Mouse (Mus musculus): Measurements from ENCODE around the gene Rrp15. TPM values are rescaled to one million over a fixed set of nuclear protein-coding genes. Genes with fewer than 3 reads are reported as not detected.
"Not testable (repeated sequence)": the region's sequence is repeated elsewhere in the genome, so short reads cannot be mapped to it uniquely, and the experiment has no call there.

Rrp15 gene
- 69.4 and 75.6 TPM in 2 replicates for polyA plus RNA-seq (2015; fragmentation: Nextera tagmentation; extraction: Ambion mirVana)

- WGBS, result under 1% methylated on average over 46 of the region's 46 CpGs
- peak within 1 kb of the TSS; percentile 84 for H3K9ac ChIP-seq
- peaks cover 4% of the 10 kb centered on the region; the same call in 1 of the 2 replicates for H3K36me3 ChIP-seq
- peaks cover 23% of the 10 kb centered on the region for H3K4me1 ChIP-seq
- H3K27me3 ChIP-seq, result no peaks in the 10 kb centered on the region
- ATAC-seq (ENCODE audit: low FRiP score, low read depth), result peak; percentile 88
- H3K4me2 ChIP-seq (replicated peaks), result peak within 1 kb of the TSS; percentile 88
- no peaks in the 10 kb centered on the region for H3K9me3 ChIP-seq
- H3K4me3 ChIP-seq, result peak within 1 kb of the TSS; percentile 83
- peak within 1 kb of the TSS; percentile 69 for H3K27ac ChIP-seq
Observed at GRCm38 (mm10) chr1:186748724-186749653, at the start of gene Rrp15. Gene Rrp15, minus strand, starts transcription at chr1:186749358.

DNA sequence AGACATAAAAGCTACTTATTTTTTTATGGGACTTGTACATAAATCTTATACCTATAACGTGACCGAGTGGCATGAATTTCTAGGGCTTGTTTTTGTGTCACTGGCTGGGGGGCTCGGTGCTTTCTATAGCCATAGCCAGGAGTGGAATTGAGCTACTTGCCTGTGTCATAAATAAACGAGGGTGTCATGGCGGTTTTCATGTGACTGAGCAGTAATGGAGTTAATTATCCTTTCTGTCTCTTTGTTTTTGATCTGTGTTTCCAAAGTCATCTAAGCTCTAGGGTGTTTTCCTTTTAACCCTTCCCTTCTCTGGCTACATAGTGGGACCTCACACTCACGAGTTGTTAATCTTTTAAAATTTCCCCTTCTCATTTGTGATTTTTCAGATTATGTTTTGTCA lies 48.8 kb upstream of the Rrp15 start:
- ATAC-seq (ENCODE audit: low FRiP score, low read depth), result no peak
- no peak overlapping the region for H3K9ac ChIP-seq
- no peaks in the 10 kb centered on the region for H3K27me3 ChIP-seq
- 24% methylated on average over 6 of the region's 6 CpGs for WGBS
- no peaks in the 10 kb centered on the region for H3K36me3 ChIP-seq
- H3K9me3 ChIP-seq, result no peaks in the 10 kb centered on the region
- H3K4me2 ChIP-seq (replicated peaks), result no peak overlapping the region
- H3K4me1 ChIP-seq, result no peaks in the 10 kb centered on the region
- H3K4me3 ChIP-seq, result no peak overlapping the region
- H3K27ac ChIP-seq, result no peak overlapping the region

- 85% methylated on average over 4 of the region's 4 CpGs for WGBS
- H3K27me3 ChIP-seq, result no peaks in the 10 kb centered on the region
- no peak overlapping the region for H3K4me2 ChIP-seq (replicated peaks)
- H3K4me1 ChIP-seq, result no peaks in the 10 kb centered on the region
- no peaks in the 10 kb centered on the region for H3K36me3 ChIP-seq
- no peak overlapping the region for H3K9ac ChIP-seq
- H3K9me3 ChIP-seq, result no peaks in the 10 kb centered on the region
- no peak overlapping the region for H3K27ac ChIP-seq
- no peak for ATAC-seq (ENCODE audit: low FRiP score, low read depth)
- H3K4me3 ChIP-seq, result no peak overlapping the region
Observed at GRCm38 (mm10) chr1:186785359-186785758, 36.2 kb upstream of the Rrp15 start.

- Histone ChIP-seq H3K36me3 (no peaks in the 10 kb centered on the region), H3K4me2 (replicated peaks) (no peak overlapping the region), H3K27ac (no peak overlapping the region), H3K4me3 (no peak overlapping the region), H3K9ac (no peak overlapping the region), H3K9me3 (no peaks in the 10 kb centered on the region), H3K4me1 (no peaks in the 10 kb centered on the region), H3K27me3 (0 out of 2 replicates have a peak, but pooled peaks cover 10% of the 10 kb centered on the region)
- ATAC-seq (ENCODE audit: low FRiP score, low read depth), result no peak
- 67% methylated on average over 2 of the region's 2 CpGs for whole genome bisulfite sequencing
Observed at GRCm38 (mm10) chr1:186780826-186781225, 31.7 kb upstream of the Rrp15 start.

- Histone ChIP-seq H3K36me3 (no peaks in the 10 kb centered on the region), H3K9me3 (no peaks in the 10 kb centered on the region), H3K27ac (no peak overlapping the region), H3K4me2 (replicated peaks) (no peak overlapping the region), H3K9ac (no peak overlapping the region), H3K4me1 (no peaks in the 10 kb centered on the region), H3K4me3 (no peak overlapping the region), H3K27me3 (0 out of 2 replicates have a peak, but pooled peaks cover 9% of the 10 kb centered on the region)
- 71% methylated on average over 3 of the region's 3 CpGs for WGBS
- ATAC-seq (ENCODE audit: low FRiP score, low read depth), result no peak
Observed at GRCm38 (mm10) chr1:186773124-186773523, 24.0 kb upstream of the Rrp15 start.

- Histone ChIP-seq H3K4me2 (replicated peaks) (no peak overlapping the region), H3K36me3 (no peaks in the 10 kb centered on the region), H3K4me1 (no peaks in the 10 kb centered on the region), H3K4me3 (no peak overlapping the region), H3K9ac (no peak overlapping the region), H3K27ac (no peak overlapping the region), H3K27me3 (0 out of 2 replicates have a peak, but pooled peaks cover 5% of the 10 kb centered on the region), H3K9me3 (no peaks in the 10 kb centered on the region)
- no peak for ATAC-seq (ENCODE audit: low FRiP score, low read depth)
- WGBS, result 70% methylated on average over 8 of the region's 8 CpGs
Observed at GRCm38 (mm10) chr1:186772547-186773077, 23.5 kb upstream of the Rrp15 start.

DNA sequence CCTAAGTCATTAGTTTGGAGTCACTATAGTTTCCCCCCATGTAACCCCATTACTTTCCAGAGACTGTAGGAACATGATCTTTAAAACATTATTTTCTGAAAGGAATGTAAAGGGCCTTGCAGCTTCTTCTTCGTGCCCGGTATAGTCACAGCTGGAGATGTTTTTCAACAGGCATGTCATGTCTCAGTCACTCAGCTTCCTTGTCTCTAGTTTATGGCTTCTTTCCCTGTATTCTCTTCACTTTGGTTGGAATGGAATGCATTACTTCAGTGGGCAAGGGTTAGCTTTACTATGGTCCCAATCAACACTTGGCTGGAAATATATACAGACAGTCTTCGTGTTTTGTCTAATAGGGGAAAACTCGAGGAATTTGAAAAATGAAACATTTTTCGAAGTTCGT lies 22.8 kb upstream of the Rrp15 start:
- no peaks in the 10 kb centered on the region for H3K36me3 ChIP-seq
- ATAC-seq (ENCODE audit: low FRiP score, low read depth), result no peak
- H3K27ac ChIP-seq, result no peak overlapping the region
- no peaks in the 10 kb centered on the region for H3K4me1 ChIP-seq
- H3K9me3 ChIP-seq, result no peaks in the 10 kb centered on the region
- 0 out of 2 replicates have a peak, but pooled peaks cover 1% of the 10 kb centered on the region for H3K27me3 ChIP-seq
- 71% methylated on average over 6 of the region's 6 CpGs for WGBS
- no peak overlapping the region for H3K9ac ChIP-seq
- H3K4me3 ChIP-seq, result no peak overlapping the region
- H3K4me2 ChIP-seq (replicated peaks), result no peak overlapping the region

- H3K4me2 ChIP-seq (replicated peaks), result no peak overlapping the region
- H3K9me3 ChIP-seq, result no peaks in the 10 kb centered on the region
- ATAC-seq (ENCODE audit: low FRiP score, low read depth), result no peak
- WGBS, result 68% methylated on average over 5 of the region's 5 CpGs
- no peak overlapping the region for H3K27ac ChIP-seq
- no peaks in the 10 kb centered on the region for H3K27me3 ChIP-seq
- no peak overlapping the region for H3K4me3 ChIP-seq
- no peaks in the 10 kb centered on the region for H3K36me3 ChIP-seq
- H3K9ac ChIP-seq, result no peak overlapping the region
- no peaks in the 10 kb centered on the region for H3K4me1 ChIP-seq
Observed at GRCm38 (mm10) chr1:186770659-186771058, 21.5 kb upstream of the Rrp15 start.

- H3K4me3 ChIP-seq, result no peak overlapping the region
- 73% methylated on average over 1 of the region's 1 CpGs for WGBS
- ATAC-seq (ENCODE audit: low FRiP score, low read depth), result no peak
- H3K27me3 ChIP-seq, result no peaks in the 10 kb centered on the region
- no peak overlapping the region for H3K9ac ChIP-seq
- no peaks in the 10 kb centered on the region for H3K36me3 ChIP-seq
- H3K27ac ChIP-seq, result no peak overlapping the region
- H3K4me1 ChIP-seq, result no peaks in the 10 kb centered on the region
- no peaks in the 10 kb centered on the region for H3K9me3 ChIP-seq
- no peak overlapping the region for H3K4me2 ChIP-seq (replicated peaks)
Observed at GRCm38 (mm10) chr1:186768392-186768791, 19.2 kb upstream of the Rrp15 start.

GRCm38 (mm10) chr1:186763451-186763850 lies 14.3 kb upstream of the Rrp15 start:
- not testable (repeated sequence) for H3K4me1 ChIP-seq; ATAC-seq (ENCODE audit: low FRiP score, low read depth); H3K4me2 ChIP-seq (replicated peaks); H3K27ac ChIP-seq; H3K9me3 ChIP-seq; H3K4me3 ChIP-seq; H3K27me3 ChIP-seq; H3K9ac ChIP-seq; H3K36me3 ChIP-seq
- 71% methylated on average over 6 of the region's 6 CpGs for WGBS

DNA sequence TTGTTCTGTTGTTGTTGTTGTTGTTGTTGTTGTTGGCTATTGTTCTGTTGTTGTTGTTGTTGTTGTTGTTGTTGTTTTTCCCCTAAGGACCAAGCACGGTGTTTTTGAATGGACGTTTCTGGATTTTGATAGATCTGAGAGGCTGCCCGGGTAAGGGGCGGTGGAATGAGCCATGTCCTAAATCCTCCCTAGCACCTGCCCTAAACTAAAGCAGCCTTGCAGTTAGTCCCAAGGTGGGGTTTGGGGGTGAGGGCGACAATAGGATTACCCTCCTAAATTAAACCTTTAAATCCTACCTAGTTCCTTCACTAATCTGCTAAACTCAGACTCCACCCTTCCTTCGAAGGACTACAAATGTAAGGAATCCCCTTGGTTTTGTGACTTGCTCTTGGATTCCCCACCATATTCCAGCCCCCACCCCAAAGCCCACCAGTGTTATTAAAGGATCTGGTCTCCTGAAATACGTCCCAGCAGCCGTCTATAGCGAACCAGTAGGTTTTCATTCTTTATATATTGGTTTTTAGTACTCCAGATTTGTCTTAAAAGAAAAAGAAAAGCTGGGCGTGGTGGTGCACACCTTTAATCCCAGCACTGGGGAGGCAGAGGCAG lies 621 bp upstream of the Rrp15 start:
- 35% methylated on average over 10 of the region's 10 CpGs for WGBS
- Histone ChIP-seq H3K4me3 (peak overlapping the region; percentile 83), H3K27ac (0 out of 2 replicates have a peak overlapping the region, but pooled peaks have one; percentile 69), H3K9ac (peak overlapping the region; percentile 84), H3K4me1 (peaks cover 23% of the 10 kb centered on the region), H3K36me3 (peaks cover 4% of the 10 kb centered on the region; the same call in 1 of the 2 replicates), H3K4me2 (replicated peaks) (peak overlapping the region; percentile 88), H3K27me3 (no peaks in the 10 kb centered on the region), H3K9me3 (no peaks in the 10 kb centered on the region)
- peak; percentile 57; the same call in 1 of the 2 replicates for ATAC-seq (ENCODE audit: low FRiP score, low read depth)

DNA sequence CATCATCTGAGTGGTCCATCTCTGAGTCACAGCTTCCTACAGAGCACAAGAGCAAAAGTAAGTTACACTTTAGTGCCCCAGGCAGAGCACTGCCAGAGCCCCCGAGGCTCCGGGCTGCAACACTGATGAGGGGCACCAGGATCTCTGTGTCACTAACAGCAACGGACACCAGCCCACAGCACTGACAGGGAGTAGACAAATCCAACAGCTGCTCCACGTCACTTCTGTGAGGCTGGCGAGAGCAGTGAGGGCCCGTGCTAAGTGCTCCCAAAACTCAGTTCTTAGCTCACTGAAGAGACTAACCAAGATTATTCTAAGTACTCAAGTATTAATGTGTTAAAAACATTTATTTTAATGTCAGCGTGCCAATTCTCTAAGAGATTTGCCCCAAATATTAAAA lies 9.3 kb downstream of the Rrp15 start:
- no peak overlapping the region for H3K4me3 ChIP-seq
- no peak overlapping the region for H3K27ac ChIP-seq
- ATAC-seq (ENCODE audit: low FRiP score, low read depth), result no peak
- H3K9ac ChIP-seq, result no peak overlapping the region
- no peak overlapping the region for H3K4me2 ChIP-seq (replicated peaks)
- 71% methylated on average over 7 of the region's 7 CpGs for WGBS
- H3K36me3 ChIP-seq, result peaks cover 42% of the 10 kb centered on the region
- no peaks in the 10 kb centered on the region for H3K27me3 ChIP-seq
- peaks cover 27% of the 10 kb centered on the region for H3K4me1 ChIP-seq
- H3K9me3 ChIP-seq, result no peaks in the 10 kb centered on the region

All from limb, embryonic 13.5 days (tissue).